Mouse (Mus musculus) right cerebral cortex, postnatal 14 days (tissue): ENCODE data around the gene Hdhd5.

Experiments
- DNase-seq: peaks from one replicate; pipeline ENCODE4 v3.0.0; 2022

Gene Hdhd5

GRCm38 (mm10) chr6:120482021-120482420 is 49.1 kb downstream of the Hdhd5 start:
- no peak for DNase-seq

DNA sequence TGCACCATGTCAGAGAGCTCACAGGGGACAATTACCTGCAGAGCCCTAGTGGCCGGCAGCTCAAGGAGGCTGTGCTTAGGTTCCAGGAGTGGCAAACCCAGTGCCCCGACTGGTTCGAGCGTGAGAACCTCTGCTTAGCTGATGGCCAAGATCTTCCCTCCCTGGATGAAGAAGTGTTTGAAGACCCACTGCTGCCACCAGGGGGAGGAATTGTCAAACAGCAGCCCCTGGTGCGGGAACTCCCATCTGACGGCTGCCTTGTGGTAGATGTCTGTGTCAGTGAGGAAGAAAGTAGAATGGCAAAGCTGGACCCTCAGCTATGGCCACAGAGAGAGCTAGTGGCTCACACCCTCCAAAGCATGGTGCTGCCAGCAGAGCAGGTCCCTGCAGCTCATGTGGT is 49.6 kb downstream of the Hdhd5 start:
- peak; percentile 59 for DNase-seq

GRCm38 (mm10) chr6:120480361-120480760 is 50.8 kb downstream of the Hdhd5 start:
- no peak for DNase-seq

GRCm38 (mm10) chr6:120479302-120479701 is 51.8 kb downstream of the Hdhd5 start:
- DNase-seq = no peak

- no peak for DNase-seq
These were observed 55.8 kb downstream of the Hdhd5 start for GRCm38 (mm10) chr6:120475288-120475687.

- no peak for DNase-seq
These were observed 57.7 kb downstream of the Hdhd5 start for GRCm38 (mm10) chr6:120473427-120473826.

DNA sequence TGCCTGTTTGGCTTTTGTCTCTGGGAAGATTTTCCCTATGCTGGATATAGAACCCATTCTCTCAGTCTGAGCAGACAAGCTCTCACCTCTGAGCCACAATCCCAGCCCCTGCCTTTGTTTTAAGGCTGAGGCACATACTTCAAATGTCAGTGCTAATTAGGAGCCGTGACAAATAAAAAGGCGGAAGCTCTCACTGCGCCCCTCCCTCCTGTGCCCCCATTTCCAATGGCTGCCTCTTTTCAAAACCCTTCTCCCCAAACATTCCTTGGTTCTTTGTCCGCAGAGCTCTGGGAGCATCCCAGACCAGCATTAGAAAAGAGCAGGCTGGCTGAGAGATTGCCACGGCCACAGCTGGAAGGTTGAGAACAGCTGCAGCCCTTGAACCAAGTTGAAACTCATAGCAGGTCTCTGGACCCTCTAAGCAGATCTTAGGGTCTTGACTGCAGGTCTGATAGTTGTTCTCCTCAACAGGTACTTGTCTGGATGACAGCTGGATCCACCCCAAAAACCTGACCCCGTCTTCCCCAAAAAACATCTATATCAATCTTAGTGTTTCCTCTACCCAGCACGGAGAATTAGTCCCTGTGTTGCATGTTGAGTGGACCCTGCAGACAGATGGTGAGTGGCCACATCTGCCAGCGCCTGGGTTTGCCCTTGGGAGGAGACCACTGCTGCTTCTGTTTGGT is 58.5 kb downstream of the Hdhd5 start:
- no peak for DNase-seq

DNA sequence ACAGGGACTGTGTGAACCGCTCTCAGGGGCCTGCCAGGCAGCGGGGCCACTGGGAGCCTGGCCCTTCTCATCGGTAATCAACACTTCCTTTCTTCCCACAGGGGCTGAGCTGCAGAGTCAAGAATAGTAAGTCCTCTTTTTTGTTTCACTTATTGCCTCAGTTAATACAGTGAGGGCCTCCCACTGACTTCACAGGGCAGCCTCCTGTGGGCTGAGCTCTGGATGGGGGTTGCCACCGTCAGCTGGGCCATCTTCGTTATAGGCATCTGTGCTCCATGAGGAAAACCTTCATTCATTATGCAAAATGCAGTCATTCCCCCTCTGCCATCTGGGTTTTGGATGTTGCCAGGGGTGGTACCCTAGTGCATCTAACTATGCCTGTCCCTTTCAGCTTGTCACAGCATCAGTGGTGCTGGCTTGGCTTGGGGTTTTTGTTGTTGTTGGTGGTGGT is 59.1 kb downstream of the Hdhd5 start:
- no peak for DNase-seq

GRCm38 (mm10) chr6:120470666-120471065 is 60.5 kb downstream of the Hdhd5 start:
- DNase-seq = no peak

DNA sequence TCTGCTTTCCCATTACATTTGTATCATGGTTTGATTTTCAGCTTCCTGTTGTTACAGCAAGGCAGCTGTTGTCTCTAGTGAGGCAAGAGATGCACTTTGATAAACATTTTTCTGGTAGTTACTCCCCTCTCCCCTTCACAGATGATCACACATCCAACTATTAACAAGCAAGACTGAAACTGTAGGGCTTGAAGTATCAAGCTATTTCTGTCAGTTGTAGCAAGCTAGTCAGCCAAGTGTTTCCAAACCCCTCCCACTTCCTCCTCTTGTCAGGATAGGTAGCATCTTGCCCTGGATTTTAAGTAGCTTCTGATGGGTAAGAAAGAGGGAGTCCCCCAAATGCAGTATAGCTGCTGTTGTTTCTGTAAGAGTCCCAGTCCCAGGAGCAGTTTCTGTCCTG is 61.3 kb downstream of the Hdhd5 start:
- no peak for DNase-seq

DNA sequence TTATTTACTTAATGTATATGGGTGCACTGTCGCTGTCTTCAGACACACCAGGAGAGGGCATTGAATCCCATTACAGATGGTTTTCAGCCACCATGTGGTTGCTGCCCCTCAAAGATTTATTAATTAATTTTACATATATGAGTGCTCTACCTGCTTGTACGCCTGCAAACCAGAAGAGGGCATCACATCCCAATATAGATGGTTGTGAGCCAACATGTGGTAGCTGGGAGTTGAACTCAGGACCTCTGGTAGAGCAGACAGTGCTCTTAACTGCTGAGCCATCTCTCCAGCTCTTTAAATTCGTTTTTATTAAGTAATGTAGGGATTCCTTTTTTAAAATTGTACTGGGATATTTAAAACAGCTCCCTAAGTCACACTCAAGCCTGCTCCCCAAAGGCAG is 61.9 kb downstream of the Hdhd5 start:
- DNase-seq = no peak

DNA sequence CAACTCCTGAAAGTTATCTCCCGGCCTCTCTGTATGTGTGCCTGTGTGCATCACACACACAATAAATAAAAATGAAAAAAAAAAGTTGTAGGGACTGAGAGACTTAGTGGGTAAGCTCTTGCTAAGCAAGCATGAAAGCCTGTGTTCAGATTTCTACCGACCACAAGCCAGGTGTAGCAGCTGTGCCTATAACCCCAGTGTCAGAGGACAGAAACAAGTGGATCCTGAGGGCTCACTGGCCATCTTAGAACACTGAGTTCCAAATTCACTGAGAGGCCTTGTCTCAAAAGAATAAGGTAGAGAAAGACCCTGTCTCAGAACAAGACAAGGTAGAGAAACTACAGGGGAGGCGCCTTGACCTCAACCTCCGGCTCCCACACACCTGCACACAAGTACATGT is 62.9 kb downstream of the Hdhd5 start:
- DNase-seq = no peak

DNA sequence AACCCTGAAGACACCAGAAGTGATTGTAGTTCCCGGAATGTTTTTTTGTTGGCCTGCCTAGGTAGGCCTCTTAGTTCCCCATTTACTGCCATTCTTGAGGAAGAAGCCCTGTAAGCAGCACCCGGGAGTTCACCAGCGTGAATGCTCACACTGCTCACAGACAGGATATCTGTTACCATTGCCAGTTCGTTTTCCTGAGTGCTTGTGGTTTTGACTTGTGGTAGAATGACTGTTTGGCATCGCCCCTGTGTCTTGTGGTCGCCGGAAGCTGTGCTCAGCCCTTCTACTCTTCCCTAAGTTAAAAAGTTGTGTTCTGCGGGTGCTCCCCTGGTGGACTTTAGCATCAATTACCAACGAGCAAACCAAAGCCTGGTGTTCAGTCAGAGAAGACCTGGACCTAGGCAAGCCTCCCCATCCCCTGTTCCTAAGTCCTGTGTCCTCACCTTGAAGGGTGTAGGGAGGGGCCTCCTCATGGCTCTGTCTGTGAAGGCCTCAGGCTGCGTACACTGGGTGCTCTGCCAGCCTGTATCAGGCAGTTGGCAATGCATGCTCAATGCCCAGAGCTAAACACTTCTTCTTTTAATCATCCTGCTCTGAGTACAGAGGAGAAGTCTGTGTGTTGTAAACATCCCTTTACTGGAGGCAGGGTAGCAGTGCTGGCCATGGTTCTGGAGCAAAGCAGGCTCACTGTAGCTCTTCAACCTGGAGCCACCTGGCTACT is 64.3 kb downstream of the Hdhd5 start:
- DNase-seq = no peak

DNA sequence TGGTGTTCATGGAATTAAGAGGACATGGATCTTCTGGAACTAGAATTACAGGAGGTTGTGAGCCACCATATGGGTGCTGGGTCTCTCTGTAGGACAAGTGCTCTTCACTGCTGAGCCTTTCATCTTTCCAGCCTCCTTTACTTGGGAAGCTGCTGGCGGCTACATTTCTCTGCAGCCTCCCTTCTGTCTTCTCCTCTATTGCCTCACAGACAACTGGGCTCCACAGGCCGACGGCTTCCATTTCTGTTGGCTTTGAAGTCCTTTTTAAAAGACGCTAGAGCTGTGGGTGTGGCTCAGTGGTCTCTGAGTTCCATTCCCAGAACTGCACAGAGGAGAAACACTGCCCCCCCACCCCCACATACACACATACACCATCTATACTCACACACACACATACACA is 65.7 kb downstream of the Hdhd5 start:
- DNase-seq = no peak

- no peak for DNase-seq
These were observed 66.6 kb downstream of the Hdhd5 start for GRCm38 (mm10) chr6:120464406-120464939.

DNA sequence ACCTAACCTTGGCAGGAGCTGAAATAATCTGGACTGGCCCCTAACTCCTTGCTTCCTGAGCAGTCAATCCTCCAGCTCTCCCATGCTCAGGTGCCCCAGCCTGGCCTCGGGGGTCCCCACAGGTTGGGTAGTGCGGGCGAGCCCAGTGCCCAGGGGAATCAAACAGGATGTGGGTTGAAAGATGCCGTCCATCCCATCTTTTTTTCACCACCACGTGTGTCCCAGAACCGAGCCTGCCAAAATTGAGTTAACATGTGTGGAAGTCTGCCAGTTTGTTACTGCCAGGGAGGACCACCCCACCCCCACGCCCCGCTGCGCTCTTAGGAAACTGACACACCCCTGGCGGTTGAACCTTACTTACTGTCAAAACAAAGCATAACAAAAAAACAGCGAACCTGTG is 67.2 kb downstream of the Hdhd5 start:
- DNase-seq = no peak

GRCm38 (mm10) chr6:120463086-120463871 is 67.8 kb downstream of the Hdhd5 start, which contains the start of gene Il17ra:
TSS of gene Il17ra (plus strand) at chr6:120463247.
- peak; percentile 42 for DNase-seq

- DNase-seq = no peak
These were observed 68.9 kb downstream of the Hdhd5 start for GRCm38 (mm10) chr6:120462251-120462650.

GRCm38 (mm10) chr6:120461217-120461616 is 69.9 kb downstream of the Hdhd5 start:
- DNase-seq = no peak
